Mouse (Mus musculus) heart, embryonic 14.5 days (tissue): ENCODE measurements around the gene Igfbp6. TPM values are rescaled to one million over a fixed set of nuclear protein-coding genes. Genes with fewer than 3 reads are reported as not detected.

Source experiments
- ATAC-seq: fragments of 200-750 bp; cut with Nextera tagmentation; 2 replicates; pipeline ENCODE4 v1.8.0; 2017; ENCODE audit warnings: low read depth, moderate TSS enrichment; ENCODE audit not compliant: insufficient number of reproducible peaks, insufficient read depth, low FRiP score
- H3K27ac ChIP-seq, 2 experiments: fragments of 200-500 bp in 1 of 2; fragments of 300-500 bp in 1 of 2; sonication (generic) in 1 of 2; replicated peaks in 1 of 2; 2 replicates each; pipeline ENCODE4 v1.5.1; 2012 to 2014; ENCODE audit warnings: low read depth in 2 of 2, low read length in 2 of 2, control low read depth in 1 of 2, mild to moderate bottlenecking in 1 of 2, mixed read lengths in 1 of 2; ENCODE audit not compliant: control insufficient read depth in 1 of 2, insufficient read depth in 1 of 2
- H3K27me3 ChIP-seq: fragments of 300-500 bp; sonication (generic); 2 replicates; pipeline ENCODE4 v1.6.1; 2014; ENCODE audit warnings: mild to moderate bottlenecking, low read length, control low read depth; ENCODE audit not compliant: control insufficient read depth, insufficient read depth
- H3K36me3 ChIP-seq: fragments of 300-500 bp; sonication (generic); 2 replicates; pipeline ENCODE4 v1.6.1; 2014; ENCODE audit warnings: mild to moderate bottlenecking, control low read depth, low read length, mixed read lengths; ENCODE audit not compliant: control insufficient read depth, insufficient read depth
- H3K4me1 ChIP-seq, 2 experiments: fragments of 200-500 bp in 1 of 2; fragments of 300-500 bp in 1 of 2; sonication (generic) in 1 of 2; 2 replicates each; pipeline ENCODE4 v1.6.1; 2012 to 2014; ENCODE audit warnings: low read length in 2 of 2, control low read depth in 1 of 2, mixed read lengths in 1 of 2; ENCODE audit not compliant: control insufficient read depth in 2 of 2, insufficient read depth in 2 of 2
- H3K4me2 ChIP-seq: fragments of 300-500 bp; sonication (generic); 2 replicates; pipeline ENCODE4 v1.6.1; 2014; ENCODE audit warnings: mild to moderate bottlenecking, low read length
- H3K4me3 ChIP-seq, 2 experiments: fragments of 200-500 bp in 1 of 2; fragments of 300-500 bp in 1 of 2; sonication (generic) in 1 of 2; 2 replicates each; pipeline ENCODE4 v1.5.1; 2012 to 2014; ENCODE audit warnings: low read length in 2 of 2, mild to moderate bottlenecking in 2 of 2, control low read depth in 1 of 2, low read depth in 1 of 2, moderate library complexity in 1 of 2; ENCODE audit not compliant: control insufficient read depth in 1 of 2, insufficient read depth in 1 of 2
- H3K9ac ChIP-seq: fragments of 300-500 bp; sonication (generic); 2 replicates; pipeline ENCODE4 v1.6.1; 2014; ENCODE audit warnings: mild to moderate bottlenecking, low read length
- H3K9me3 ChIP-seq: fragments of 300-500 bp; sonication (generic); 2 replicates; pipeline ENCODE4 v1.6.1; 2016; ENCODE audit warnings: low read length, control low read depth; ENCODE audit not compliant: control insufficient read depth
- WGBS: fragments of 180-500 bp; shearing (Covaris S2); extraction: QIAGEN DNeasy Blood & Tissue Kit; methylation state at CpG from one replicate; pipeline ENCODE4 v1.1.7; 2014; 5-methylcytosine and 5-hydroxymethylcytosine counted together
- polyA plus RNA-seq: library from polyadenylated mRNA; unstranded; fragments of >200 nt; fragmentation: Nextera tagmentation; extraction: Ambion mirVana; gene quantifications from 2 replicates; pipeline ENCODE4 v1.2.1, GENCODE M21; 2014

The Igfbp6 gene
- polyA plus RNA-seq, 1 experiment from 2014 or later = 7.7 TPM

DNA sequence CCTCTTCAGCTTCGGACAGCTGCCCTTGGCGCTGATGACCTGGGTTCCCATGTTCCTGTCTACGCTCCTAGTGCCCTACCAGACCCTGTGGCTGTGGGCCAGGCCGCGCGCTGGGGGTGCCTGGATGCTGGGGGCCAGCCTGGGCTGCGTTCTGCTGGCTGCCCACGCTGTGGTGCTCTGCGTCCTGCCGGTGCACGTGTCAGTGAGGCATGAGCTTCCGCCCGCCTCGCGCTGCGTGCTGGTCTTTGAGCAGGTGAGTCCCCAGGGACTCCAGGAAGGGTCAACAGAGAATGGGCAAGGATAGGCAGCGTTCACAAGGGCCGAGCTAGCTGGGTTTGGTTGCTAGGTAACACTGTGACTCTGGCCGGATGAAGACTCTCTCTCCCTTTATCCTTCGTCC is 12.7 kb downstream of the Igfbp6 start:
- Histone ChIP-seq H3K4me3 (no peak overlapping the region), H3K9ac (no peak overlapping the region), H3K4me1 (no peaks in the 10 kb centered on the region), H3K9me3 (no peaks in the 10 kb centered on the region; the same call in 1 of the 2 replicates), H3K27ac (no peak overlapping the region), H3K36me3 (no peaks in the 10 kb centered on the region), H3K4me2 (no peak overlapping the region), H3K27me3 (no peaks in the 10 kb centered on the region)
- 42% methylated on average over 20 of the region's 20 CpGs for WGBS
- no peak for ATAC-seq

DNA sequence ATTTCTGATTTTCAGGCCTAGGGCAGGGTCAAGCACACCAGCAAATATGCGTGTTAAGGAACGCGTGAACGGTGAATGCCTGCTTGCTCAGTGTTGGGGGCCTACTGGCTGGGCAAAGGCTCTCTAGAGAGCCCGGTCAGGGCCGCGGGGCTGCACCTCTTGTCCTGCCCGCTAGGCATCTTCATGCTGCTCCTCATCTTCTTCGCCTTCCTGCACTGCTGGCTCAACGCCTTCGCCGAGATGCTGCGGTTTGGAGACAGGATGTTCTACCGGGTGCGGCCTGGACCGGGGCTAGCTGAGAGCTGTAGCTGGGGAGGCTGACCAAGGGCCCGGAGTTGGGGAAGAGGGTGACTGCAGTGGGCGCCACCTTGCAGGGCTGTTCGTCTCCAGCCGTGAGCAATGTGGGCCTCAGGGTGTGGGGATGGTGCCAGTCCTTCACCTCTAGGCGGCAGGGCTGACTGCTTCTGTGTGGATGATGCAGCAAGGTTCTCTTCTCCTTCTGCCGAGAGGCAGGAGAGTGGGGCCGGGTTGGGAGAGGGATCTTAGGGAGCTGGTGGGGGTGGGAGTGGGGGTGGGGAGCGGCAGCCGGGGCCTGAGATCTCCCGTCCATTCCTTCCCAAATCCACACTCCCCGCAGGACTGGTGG is 16.4 kb downstream of the Igfbp6 start:
- no peaks in the 10 kb centered on the region for H3K36me3 ChIP-seq
- no peak overlapping the region for H3K27ac ChIP-seq
- no peaks in the 10 kb centered on the region for H3K4me1 ChIP-seq
- no peak overlapping the region for H3K9ac ChIP-seq
- 42% methylated on average over 25 of the region's 27 CpGs for WGBS
- no peak overlapping the region for H3K4me2 ChIP-seq
- no peak for ATAC-seq
- H3K4me3 ChIP-seq = no peak overlapping the region
- H3K9me3 ChIP-seq = no peaks in the 10 kb centered on the region
- no peaks in the 10 kb centered on the region for H3K27me3 ChIP-seq

DNA sequence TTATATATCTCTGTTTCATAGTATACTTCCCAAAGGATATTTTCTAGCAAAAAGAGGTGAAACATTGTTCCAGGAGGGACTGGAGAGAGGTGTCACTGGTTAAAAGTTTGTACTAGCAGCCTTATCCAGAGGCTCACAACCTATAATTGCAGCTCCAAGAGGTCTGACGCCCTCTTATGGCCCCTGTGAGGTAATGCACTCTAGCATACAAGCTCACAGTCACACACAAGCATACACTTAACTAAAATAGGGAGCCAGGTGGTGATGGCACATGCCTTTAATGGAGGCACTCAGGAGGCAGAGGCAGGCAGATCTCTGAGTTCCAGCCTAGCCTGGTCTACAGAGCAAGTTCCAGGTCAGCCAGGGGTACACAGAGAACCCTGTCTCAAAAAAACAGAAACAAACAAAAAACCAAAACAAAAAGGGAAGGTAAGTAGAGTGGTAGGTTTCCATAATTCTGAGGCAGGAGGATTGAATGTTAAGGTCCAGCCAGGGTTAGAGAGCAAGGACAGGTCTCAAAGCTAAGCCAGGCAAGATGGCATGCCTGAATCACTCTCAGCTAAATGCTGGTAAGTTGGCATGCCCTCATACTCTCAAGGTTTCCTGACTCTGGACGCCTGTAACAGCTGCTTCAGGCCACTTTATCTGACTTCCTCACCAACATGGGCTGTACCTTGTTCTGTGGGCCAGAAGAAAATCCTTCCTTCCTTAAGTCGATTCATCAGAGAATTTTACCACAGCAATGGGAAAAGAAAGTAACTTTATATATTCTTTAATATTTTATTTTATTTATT is 19.9 kb downstream of the Igfbp6 start:
- WGBS = 42% methylated on average over 3 of the region's 3 CpGs
- H3K9ac ChIP-seq = no peak overlapping the region

DNA sequence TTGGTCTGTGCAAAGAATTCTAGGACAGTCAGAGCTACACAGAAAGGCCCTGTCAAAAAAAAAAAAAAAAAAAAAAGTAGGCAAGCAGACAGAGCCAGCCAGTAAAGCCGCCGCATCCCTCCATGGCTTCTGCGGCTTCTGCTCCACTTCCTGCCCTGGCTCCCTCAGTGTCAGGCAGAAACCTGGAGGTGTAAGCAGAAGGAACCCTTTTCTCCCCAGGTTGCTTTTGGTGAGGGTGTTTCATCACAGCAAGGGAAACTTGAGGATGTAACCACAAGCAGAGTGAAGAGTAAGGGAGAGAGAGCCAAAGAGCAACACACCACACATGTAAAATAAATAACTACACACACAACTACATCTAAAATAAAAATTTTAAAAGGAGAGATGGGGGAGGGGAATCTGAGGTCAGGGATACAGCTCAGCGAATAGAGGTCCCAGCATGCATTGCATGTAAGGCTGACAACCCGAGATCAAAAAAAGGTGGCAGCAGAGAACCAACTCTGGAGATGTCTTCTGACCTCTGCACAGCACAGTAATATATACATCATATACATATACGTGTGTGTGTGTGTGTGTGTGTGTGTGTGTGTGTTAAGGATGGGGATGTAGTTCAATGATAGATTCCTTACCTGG is 21.4 kb downstream of the Igfbp6 start:
- H3K36me3 ChIP-seq = no peaks in the 10 kb centered on the region
- WGBS = 47% methylated on average over 6 of the region's 6 CpGs
- ATAC-seq = no peak
- H3K9ac ChIP-seq = no peak overlapping the region
- H3K4me1 ChIP-seq = peaks cover 6 to 9% of the 10 kb centered on the region in 2 experiments; a peak in 3 of 4 replicates
- H3K4me3 ChIP-seq = no peak overlapping the region
- no peaks in the 10 kb centered on the region for H3K9me3 ChIP-seq
- no peak overlapping the region for H3K4me2 ChIP-seq
- H3K27me3 ChIP-seq = no peaks in the 10 kb centered on the region
- no peak overlapping the region for H3K27ac ChIP-seq

More for the DNA sequence above, 19.9 kb downstream of the Igfbp6 start:
- no peak overlapping the region for H3K4me2 ChIP-seq
- H3K27me3 ChIP-seq = no peaks in the 10 kb centered on the region
- no peak overlapping the region for H3K27ac ChIP-seq
- H3K4me3 ChIP-seq = no peak overlapping the region
- no peaks in the 10 kb centered on the region for H3K36me3 ChIP-seq
- no peak for ATAC-seq
- no peaks in the 10 kb centered on the region for H3K9me3 ChIP-seq
- peaks cover 6 to 9% of the 10 kb centered on the region in 2 experiments; a peak in 3 of 4 replicates for H3K4me1 ChIP-seq

DNA sequence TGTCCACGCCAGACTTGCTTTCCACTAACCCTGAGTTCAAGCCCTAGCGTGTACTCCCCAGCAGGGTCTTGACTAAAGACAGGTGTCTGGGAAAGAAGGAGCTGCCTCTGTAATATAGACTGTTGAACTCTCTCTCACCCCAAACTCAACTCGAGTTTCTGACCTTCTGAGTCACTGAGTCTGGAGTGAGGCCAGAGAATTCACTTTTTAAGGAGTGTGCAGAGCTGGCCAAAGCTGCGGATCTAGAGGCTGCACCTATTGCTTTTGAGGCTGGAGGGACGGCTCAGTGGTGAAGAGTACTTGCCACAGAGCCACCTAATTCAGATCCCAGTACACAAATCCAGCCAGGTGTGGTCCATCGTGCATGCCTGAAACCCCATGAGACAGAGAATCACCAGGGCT is 23.5 kb downstream of the Igfbp6 start:
- Histone ChIP-seq H3K9me3 (no peaks in the 10 kb centered on the region), H3K4me2 (no peak overlapping the region), H3K27ac (peak overlapping the region; percentile 6 to 53), H3K9ac (no peak overlapping the region), H3K27me3 (no peaks in the 10 kb centered on the region), H3K4me3 (no peak overlapping the region), H3K36me3 (no peaks in the 10 kb centered on the region), H3K4me1 (peaks cover 6 to 9% of the 10 kb centered on the region in 2 experiments; a peak in 3 of 4 replicates)
- whole genome bisulfite sequencing = 39% methylated on average over 6 of the region's 6 CpGs
- no peak for ATAC-seq

DNA sequence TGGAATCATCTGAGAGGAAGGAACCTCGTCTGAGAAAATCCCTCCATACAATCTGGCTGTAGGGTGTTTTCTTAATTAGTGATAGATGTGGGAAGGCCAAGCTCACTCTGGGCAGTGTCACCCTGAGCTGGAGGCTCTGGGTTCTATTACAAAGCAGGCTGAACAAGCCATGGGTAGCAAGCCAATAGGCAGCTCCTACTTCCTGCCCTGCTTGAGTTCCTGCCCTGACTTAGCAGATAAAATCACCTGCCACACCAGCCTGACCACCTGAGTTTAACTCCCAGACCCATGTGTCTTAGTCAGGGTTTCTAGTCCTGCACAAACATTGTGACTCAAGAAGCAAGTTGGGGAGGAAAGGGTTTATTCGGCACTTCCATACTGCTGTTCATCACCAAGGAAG is 24.9 kb downstream of the Igfbp6 start:
- Histone ChIP-seq H3K27ac (no peak overlapping the region), H3K9me3 (peaks cover 1% of the 10 kb centered on the region; the same call in 1 of the 2 replicates), H3K4me3 (no peak overlapping the region), H3K4me1 (peaks cover 6 to 9% of the 10 kb centered on the region in 2 experiments; a peak in 3 of 4 replicates), H3K4me2 (no peak overlapping the region), H3K36me3 (no peaks in the 10 kb centered on the region), H3K27me3 (no peaks in the 10 kb centered on the region), H3K9ac (no peak overlapping the region)
- ATAC-seq = no peak
- WGBS = 71% methylated on average over 2 of the region's 2 CpGs

DNA sequence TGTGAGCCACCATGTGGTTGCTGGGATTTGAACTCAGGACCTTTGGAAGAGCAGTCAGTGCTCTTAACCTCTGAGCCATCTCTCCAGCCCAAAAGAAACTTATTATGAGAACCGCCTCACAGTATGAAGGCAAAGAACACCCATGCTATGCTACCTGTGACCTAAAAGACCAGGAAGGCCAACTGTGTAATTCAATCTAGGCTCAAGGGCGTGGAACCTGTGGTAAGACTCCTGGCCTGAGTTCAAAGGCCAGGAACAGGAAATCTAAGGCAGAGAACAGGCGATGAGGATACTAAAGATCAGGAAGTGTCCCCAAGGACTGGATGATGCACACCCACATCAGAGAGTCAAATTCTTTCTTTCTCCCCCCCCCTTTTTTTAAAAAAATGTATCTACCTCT is 29.4 kb downstream of the Igfbp6 start:
- WGBS = 86% methylated on average over 3 of the region's 3 CpGs
- no peak overlapping the region for H3K27ac ChIP-seq
- peaks cover 9% of the 10 kb centered on the region; the same call in 1 of the 2 replicates for H3K9me3 ChIP-seq
- H3K9ac ChIP-seq = no peak overlapping the region
- H3K4me3 ChIP-seq = no peak overlapping the region
- peaks cover 17% of the 10 kb centered on the region; the same call in 1 of the 2 replicates for H3K36me3 ChIP-seq
- no peaks in the 10 kb centered on the region for H3K27me3 ChIP-seq
- no peaks in the 10 kb centered on the region for H3K4me1 ChIP-seq
- ATAC-seq = no peak
- no peak overlapping the region for H3K4me2 ChIP-seq
